Mouse (Mus musculus): ENCODE data around the gene Nol11.

The Nol11 gene

DNA sequence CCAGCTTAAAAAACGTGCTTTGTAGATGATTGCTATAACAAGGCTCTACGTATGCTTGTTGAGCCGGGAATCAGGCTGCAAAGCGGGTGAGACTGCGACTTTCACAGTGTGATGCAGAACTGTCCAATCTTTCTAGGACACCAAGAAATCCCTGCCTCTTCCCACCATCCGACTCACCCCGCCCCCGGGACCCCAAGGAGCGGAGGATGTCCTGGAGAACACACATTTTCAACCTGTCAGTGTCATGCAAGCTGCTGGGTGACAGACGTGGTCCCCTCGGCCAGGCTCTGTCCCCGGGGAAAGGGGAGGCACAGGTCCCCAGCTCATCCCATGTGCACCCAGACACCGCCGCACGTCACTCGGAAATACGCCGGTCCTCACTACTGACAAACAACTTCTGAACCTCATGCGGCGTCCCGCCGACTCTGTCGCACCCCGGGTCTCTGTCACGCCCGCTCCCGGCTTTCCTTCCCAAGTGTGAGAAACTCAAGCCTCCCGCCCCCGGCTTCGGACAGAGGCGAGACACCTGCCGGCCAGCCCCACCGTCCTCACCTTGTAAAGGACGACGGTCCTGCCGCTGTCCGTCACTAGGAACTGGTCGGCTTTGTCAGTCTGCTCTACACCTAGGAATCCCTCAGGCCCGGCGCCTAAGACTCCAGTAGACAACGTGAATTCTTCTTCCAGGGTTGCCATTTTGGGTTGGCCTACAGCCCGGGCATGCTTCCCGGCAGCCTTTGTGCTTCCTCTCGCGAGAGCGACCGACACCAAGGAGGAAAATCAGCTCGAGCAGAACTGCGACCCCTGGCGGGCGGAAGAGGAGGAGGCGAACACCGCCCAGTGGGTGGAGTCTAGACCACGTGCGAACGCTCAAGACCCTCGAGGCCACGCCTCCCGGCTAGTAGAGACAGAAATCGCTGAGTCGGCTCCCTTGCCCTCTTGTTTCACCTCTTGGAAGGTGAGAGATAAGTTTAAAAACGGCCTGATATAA, at the start of gene Nol11:
Gene Nol11 (minus strand): TSS at position 817 of the 988 bp plus-strand sequence.
- peak; percentile 99 for ATAC-seq (ENCODE audit: low TSS enrichment)

DNA sequence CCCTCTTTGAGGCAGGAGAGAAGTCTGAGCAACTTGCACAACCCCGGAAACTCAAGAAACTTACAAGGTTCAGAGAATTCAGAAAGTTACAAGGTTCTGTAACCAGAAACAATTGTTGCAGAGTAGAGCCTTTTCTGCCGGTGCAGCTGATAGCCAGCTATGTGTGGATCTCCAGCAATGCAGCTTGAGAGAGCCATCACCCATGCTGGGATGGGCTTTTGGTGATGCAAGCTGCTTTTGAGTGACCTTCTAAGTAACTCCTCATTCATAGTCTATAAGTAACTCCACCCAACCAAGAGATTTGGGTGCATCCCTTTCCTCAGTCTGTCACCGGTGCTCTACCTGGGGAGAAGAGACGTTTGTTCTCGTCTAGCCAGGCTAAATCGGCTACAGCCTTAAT, 49.3 kb upstream of the Nol11 start:
- ATAC-seq (ENCODE audit: low TSS enrichment) = no peak

DNA sequence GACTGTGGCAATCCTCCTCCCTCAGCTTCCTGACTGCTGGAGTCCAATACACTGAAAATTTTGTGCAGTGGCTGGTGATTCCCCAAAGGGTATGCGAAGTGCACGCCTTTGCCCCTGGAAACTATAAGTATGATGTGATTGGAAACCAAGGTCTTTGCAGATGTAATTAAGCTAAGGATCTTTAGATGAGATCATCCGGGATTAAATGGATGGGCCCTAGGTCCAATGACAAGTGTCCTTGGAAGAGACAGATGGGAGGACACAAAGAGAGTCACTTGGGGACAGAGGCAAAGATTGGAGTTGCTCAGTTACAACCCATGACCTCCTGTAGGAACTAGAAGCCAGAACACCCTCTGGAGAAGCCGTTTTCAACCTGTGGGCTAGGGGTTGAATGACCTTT, 48.4 kb upstream of the Nol11 start:
- no peak for ATAC-seq (ENCODE audit: low TSS enrichment)

DNA sequence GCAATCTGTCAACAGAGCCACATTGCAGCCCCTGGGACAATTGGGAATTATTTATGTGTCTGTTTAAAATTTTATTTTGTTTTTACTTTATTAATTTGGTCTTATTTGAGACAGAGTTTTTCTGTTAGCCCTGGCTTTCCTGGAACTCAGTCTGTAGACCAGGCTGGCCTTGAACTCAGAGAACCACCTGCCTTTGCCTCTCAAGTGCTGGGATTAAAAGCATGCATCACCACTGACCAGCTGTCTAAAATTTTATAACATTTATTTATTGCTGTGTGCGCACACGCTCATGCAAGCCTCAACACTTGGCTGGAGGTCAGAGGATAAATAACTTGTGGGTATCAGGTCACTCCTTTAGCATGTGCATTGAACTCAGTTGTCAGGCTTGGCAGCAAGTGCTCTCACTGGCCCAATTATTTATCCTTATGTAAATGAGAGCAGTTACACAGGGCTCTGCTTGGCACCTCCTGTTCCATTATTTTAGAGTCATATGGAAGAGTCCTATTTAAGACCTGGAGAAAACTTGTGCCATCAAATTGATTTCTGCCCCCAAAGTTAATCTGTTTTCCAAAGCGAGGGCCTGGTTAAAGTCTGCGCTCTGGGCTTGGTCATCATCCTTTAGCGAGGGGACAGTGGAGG, 44.2 kb upstream of the Nol11 start:
- ATAC-seq (ENCODE audit: low TSS enrichment) = no peak

DNA sequence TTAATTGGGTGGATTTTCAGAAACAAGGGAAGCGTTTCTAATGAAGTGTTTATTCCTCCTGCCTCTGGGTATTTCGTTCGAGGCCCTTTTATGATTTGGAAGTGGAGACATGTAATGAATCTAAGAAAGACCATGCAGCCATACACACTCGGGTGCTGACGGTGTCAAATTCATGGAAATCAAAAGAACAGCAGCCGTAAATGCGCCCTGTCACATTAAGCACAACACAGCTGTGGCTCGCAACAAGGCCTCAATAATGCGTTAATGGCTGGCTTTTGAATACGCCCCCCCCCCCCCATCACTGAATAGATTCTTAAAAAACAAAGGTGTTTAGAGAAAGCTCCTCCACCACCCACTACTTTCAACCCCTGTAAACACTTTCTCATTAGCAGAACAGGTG, 40.9 kb upstream of the Nol11 start:
- no peak for ATAC-seq (ENCODE audit: low TSS enrichment)

DNA sequence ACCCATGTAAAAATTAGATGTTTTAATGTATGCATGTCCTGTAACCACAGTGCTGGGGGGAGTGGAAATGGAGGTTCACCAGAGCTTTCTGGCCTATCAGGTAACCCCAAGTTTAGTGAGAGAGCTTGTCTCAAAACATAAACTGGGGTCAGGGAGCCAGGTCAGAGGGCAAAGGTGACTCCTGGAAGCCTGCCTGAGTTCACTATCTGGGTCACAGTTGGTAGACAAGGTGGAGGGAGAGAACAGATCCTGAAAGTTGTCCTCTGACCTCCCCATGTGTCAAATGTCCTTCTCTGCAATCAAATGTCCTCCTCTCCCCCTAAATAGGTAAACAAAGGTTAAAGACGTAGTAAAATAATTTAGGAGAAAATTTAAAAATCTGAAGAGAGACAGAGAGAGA, 37.2 kb upstream of the Nol11 start:
- no peak for ATAC-seq (ENCODE audit: low TSS enrichment)

DNA sequence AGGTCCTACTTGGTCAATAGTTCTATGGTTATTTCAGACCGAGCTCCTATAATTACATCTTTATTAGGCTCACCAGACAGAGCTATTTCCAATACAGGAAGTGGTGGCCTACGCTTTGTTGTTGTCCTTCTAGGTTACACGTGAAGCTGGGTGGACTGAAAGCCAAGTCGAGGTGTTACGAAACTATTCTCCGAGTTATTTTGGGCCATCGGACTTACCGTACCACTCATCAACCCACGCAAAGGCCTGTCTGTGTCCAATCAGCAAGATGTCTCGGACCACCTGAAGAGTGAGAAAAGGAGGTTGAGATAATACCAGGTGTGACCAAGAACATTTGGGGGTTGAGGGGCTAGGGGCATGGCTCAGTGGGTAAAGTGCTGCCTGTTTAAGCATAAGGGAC, 36.8 kb upstream of the Nol11 start:
- ATAC-seq (ENCODE audit: low TSS enrichment) = no peak

DNA sequence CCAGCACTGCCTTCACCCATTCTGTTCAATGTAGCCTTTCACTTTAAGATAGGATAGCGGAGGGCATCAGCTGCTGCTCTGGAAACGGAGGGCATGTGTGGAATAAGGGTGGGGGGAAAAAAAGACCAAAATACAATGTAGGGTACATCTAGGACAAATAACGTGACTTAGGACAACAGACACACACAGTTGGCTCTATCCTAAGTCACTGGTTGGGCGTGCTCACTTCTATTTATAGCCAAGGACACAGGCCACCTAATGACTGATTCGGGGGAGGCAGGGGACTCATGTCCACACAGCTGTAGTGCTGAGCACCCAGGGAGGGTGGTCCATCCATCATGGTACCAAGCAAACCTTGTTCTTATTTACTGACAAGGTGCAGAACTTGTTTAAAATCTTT, 36.1 kb upstream of the Nol11 start:
- ATAC-seq (ENCODE audit: low TSS enrichment) = no peak

DNA sequence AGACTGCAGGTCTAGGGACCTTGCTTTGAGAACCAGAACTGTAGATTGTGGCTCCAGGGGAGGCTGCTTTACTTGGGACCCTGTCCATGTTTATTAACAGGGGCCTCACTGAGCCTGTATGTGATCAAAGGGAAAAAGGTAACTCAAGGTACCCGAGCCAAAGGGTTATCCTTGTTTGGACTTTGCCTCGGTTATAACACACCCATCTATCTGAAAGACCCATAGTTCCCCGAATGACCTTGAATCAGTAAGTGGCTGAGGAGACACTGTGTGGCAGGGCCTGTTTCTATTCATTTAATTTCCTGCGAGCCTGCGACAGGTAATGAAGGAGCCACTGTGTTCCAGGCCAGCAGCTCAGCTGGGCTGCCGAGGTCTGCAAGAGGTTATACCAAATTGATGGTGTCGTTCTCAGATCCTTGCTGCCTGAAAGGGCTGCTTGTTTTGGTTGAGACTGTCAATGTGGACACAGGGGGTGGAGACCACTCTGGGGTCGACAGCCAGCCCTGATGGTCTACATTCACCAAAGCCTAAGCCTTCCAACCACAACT, 34.6 kb upstream of the Nol11 start:
- ATAC-seq (ENCODE audit: low TSS enrichment) = no peak

DNA sequence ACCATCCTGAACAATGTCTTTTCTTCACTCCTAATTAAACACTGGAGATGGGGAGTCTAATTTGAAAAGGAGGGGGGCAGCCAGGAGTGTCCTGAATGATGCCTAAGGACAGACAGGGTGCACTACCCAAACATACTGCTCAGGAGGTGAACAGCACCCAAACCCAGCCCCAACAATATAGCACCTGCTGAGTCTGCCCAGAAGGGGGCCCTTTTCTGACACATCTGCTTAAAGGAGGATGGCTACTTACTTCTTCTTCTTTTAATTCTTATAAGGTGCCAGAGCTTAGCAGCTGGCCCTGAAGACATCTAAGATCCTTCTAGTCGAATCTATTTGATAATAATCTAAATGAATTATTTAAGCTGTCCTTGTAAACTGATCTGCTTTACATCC, 34.0 kb upstream of the Nol11 start:
- no peak for ATAC-seq (ENCODE audit: low TSS enrichment)

DNA sequence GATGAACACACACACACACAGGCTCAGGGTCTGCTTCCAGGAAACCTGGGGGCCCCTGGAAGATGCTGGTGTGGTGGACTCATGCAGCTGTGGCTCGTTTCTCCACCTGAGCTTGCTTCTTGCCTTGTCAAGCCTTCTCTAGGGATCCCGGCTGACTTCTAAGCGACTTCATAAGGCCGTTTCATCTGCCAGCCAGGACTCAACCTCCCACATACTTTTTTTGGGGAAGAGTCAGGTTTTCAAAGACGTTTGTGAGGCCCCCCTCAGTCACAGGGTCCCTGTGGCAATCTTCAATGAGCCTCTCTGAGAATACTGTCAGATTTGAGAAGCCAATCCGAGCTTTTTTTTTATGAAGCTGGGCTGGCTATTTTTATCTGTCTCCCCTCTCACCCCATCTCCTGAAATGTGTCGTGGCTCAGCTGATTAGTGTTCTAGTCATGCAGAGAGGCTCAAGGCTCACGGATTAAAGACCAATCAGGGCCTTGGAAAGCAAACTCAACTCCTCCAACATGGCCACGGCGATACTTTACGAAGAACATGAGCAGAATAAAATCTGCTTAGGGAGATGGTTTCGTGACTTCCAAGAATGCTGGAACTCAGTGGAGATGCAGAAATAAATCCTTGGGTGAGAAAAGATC, 33.5 kb upstream of the Nol11 start:
- no peak for ATAC-seq (ENCODE audit: low TSS enrichment)

DNA sequence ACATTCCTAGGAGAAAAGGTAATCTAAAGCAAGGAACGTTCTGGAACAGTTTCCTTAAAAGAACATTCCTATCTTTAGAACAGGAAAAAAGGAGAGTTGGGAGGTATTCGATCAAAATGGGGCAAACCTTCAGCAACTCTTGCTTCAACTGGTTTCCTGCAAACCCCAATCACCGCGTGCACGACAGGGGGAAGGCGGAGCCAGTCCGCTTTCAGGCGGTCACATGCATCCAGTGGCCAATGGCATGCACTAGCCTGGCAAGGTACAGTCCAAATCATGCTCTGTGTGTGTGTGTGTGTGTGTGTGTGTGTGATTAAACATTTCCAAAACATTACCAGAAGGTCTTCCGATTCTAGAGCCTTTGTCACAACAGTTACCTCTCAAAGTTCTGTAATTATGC, 25.9 kb upstream of the Nol11 start:
- ATAC-seq (ENCODE audit: low TSS enrichment) = no peak

DNA sequence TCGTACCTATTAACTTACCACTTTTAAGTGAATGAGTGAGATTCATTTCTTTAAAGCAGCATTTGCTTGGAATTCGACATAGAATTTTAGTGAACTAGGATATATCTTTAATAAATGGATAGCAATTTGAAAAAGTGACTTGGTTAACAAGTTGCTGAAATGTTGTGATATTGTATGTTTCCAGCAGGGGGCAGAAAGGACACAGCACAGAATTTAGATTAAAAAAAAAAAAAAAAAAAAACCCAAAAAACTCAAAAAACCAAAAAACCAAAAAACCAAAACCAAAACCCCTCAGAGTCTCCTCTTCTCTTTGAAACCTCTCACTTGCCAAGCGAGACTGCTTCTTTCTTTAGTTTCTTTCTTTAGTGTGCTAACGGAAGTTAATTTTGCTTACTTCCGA, 24.6 kb upstream of the Nol11 start:
- ATAC-seq (ENCODE audit: low TSS enrichment) = no peak

DNA sequence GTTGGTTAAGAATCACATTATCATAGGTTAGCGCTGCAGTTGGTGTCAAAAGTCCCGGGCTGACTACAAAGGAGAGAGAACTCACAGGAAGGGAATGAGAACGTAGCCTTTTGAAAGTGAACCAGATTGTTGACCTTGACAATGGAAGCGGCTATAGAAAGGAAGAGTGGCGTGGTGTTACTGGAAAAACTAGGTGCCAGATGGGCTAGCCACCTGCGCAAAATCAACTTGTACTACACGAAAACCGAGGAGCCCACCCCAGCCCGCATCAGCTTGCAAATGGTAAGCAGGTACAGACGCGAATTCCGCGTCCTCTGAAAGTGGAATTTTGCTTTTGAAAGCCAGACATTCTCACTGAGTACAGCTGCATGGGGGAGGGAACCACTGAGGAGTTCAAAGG, 20.6 kb upstream of the Nol11 start:
- ATAC-seq (ENCODE audit: low TSS enrichment) = peak; percentile 27; the same call in 1 of the 2 replicates

DNA sequence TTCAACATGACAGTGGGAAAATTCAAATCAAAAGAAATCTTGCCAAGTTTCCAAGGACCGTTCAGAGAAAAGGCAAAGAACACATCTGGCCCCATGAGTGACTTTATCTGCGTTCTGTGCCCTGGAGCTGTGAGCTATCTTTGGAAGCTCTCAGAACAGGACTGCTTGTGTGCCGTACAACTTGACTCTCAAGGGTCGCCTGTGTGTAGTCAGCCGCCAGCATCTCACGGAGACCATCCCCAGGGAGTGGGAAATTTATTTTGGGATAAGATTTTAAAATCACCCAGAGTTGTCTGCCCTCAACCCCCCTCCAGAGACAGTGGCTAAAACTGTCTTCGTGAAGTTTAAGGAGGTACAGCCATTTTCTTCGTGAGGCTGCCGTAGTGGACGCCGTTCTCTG, 12.6 kb upstream of the Nol11 start:
- no peak for ATAC-seq (ENCODE audit: low TSS enrichment)

DNA sequence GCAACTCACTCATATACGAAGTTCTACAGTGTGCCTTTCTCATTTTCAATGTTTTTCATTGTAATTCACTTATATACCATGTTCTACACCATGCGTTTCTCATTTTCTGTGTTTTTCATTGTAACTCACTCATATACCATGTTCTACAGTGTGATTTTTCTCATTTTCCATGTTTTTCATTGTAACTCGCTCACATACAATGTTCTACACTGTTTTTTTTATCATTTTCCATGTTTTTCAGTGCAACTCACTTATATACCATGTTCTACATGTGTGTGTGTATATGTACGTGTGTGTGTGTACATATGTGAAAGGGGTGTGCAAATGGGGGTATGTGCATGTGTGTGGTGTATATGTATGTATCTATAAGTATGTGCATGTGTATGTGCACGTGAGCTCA, 10.1 kb upstream of the Nol11 start:
- no peak for ATAC-seq (ENCODE audit: low TSS enrichment)

DNA sequence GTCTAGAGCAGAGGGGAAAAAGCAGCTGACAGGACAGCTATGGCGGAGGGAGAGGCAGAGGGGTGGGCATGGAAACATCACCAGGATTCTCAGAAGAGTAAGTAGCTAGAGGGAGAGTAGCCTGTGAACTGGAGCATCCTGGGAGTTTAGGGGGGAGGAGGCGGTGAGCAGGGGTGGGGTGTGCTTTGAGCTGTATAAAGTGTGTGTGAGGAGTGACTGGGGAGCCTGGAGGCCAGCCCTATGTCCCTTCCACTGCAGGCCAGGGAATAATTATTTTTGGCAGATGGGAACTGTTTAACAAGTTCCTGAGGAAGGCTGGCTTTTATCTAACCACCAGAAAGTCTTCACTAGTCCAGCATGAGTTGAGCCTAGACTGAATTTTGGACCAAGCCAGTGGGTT, 6.2 kb upstream of the Nol11 start:
- ATAC-seq (ENCODE audit: low TSS enrichment) = no peak

DNA sequence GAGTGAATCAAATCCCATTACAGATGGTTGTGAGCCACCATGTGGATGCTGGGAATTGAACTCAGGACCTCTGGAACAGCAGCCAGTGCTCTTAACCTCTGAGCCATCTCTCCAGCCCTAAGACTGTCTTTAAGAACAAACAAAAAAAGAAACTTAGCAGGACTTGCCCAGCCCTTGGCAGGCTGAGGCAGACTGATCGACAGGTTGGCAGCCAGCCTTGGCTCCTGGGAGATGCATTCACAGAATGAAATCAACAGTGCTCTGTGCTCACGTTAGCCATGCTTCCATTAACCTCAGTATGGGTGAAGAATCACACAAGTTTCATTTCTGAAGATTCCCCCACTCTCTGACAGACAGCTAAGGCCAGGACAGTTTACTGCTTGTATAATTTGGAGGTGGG, 1.2 kb upstream of the Nol11 start:
- ATAC-seq (ENCODE audit: low TSS enrichment) = no peak

DNA sequence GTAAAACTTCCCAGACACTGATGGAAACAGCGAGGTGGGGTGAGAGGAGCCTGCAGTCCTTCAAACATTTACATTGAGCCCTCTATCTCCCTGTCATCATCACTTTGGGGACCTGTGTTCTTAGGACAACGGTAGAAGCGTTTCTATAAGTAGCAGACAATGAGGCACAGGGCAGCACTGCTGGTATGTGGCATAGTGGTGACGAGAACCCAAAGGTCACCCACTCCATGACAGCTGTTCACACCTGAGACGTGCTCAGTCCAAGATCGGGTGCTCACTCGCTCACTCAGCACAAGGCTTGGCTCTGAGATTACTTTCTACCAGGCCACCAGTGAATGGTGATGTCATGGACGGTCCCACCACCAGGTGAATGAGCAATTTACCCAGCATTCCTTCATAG, 5.4 kb downstream of the Nol11 start:
- no peak for ATAC-seq (ENCODE audit: low TSS enrichment)

DNA sequence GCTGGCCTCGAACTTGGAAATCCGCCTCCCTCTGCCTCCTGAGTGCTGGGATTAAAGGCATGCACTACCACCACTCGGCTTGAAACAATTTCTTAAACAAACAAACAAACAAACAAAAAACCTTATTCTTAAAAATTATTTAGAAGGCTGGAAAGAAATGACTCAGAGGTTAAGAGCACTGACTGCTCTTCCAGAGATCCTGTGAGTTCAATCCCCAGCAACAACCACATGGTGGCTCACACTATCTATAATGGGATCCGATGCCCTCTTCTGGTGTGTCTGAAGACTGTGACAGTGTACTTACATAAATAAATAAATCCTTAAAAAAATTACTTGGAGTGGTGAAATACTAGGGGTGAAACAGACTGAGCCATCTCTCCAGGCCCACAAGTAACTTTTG, 28.0 kb downstream of the Nol11 start:
- no peak for ATAC-seq (ENCODE audit: low TSS enrichment)

DNA sequence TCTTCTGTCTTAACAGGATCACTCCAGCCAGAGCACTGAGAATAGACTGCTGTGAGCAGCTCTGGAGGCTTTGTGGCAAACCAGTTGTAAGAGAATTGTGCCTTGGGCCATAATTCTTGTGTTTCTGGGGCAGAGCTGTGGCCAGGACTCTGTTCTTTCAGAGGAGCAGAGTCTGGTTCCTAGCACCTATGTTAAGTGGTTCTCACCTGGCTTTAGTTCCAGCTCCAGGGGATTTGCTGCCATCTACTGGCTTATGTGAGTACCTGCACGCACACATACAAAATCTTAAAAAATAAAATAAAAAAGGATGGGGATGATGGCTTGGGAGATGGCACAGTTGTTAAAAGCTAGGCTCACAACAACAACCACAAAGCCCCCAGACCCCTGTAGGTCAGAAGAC, 30.1 kb downstream of the Nol11 start:
- no peak for ATAC-seq (ENCODE audit: low TSS enrichment)

DNA sequence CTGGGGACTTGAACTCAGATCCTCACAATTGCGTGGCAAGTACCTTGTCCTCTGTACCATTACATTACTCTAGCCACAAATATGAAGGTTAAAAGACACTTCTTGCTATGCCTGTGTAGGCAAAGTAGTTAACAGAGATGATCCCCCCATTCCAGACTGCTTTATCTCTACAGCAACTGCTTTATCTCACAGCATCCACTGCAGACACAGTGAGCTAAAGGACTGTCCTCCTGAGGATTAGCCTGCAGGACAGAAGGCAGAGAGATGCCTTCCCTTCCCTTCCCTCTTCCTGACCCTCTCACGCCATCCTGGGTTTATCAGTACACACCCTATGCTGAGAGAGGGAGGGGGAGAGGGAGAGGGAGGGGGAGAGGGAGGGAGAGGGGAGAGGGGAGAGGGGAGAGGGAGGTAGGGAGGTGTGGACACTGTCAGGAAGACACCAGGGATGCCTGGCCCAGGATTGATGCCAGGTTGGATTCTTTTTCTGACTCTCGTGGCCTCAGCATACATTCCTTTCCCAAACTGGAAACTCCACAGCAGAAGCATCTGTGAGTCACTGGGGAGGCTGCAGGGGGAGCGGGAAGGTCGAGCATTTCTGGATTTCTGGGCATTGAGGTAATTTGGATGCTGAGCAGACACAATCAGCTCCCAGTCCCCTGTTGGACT, 32.1 kb downstream of the Nol11 start:
- ATAC-seq (ENCODE audit: low TSS enrichment) = no peak

All from frontal cortex, adult (tissue).